Mouse (Mus musculus) C2C12 (cell line): ENCODE measurements around the gene Tgfb1. TPM values are rescaled to one million over a fixed set of nuclear protein-coding genes. Genes with fewer than 3 reads are reported as not detected.

Experiments
- H3K27me3 ChIP-seq: one replicate; pipeline ENCODE4 v1.6.1; 2011; ENCODE audit not compliant: control insufficient read depth, insufficient read depth, insufficient read length
- H3K36me3 ChIP-seq: one replicate; pipeline ENCODE4 v1.6.1; 2011; ENCODE audit not compliant: control insufficient read depth, insufficient read depth
- H3K4me3 ChIP-seq: one replicate; pipeline ENCODE4 v1.5.1; 2011; ENCODE audit warnings: mild to moderate bottlenecking, control low read depth; ENCODE audit not compliant: poor library complexity, insufficient read depth, severe bottlenecking
- H3K79me2 ChIP-seq: one replicate; pipeline ENCODE4 v1.6.1; 2011; ENCODE audit not compliant: control insufficient read depth, insufficient read depth
- H3K79me3 ChIP-seq: one replicate; pipeline ENCODE4 v1.6.1; 2011; ENCODE audit warnings: low read depth, control low read depth
- H3ac ChIP-seq: one replicate; pipeline ENCODE3; 2011; ENCODE audit warnings: low read depth; ENCODE audit not compliant: control insufficient read depth, insufficient read length
- CEBPB ChIP-seq: IDR thresholded peaks from one replicate; pipeline ENCODE4 v1.6.1; 2011; ENCODE audit warnings: low read depth, mild to moderate bottlenecking, control low read depth, moderate library complexity
- CTCF ChIP-seq: IDR thresholded peaks from one replicate; pipeline ENCODE4 v1.5.1; 2011; ENCODE audit not compliant: control insufficient read depth, insufficient read depth, insufficient read length
- FOSL1 ChIP-seq: IDR thresholded peaks from one replicate; pipeline ENCODE4 v1.8.0; 2011; ENCODE audit warnings: mild to moderate bottlenecking, low read length; ENCODE audit not compliant: poor library complexity, insufficient read depth, severe bottlenecking
- MAX ChIP-seq: IDR thresholded peaks from one replicate; pipeline ENCODE4 v1.6.1; 2011; ENCODE audit warnings: mild to moderate bottlenecking, control low read depth
- MYOD1 ChIP-seq: IDR thresholded peaks from one replicate; pipeline ENCODE4 v1.6.1; 2011; ENCODE audit warnings: low read depth; ENCODE audit not compliant: control insufficient read depth, insufficient read length
- MYOG ChIP-seq: IDR thresholded peaks from one replicate; pipeline ENCODE4 v1.6.1; 2011; ENCODE audit not compliant: control insufficient read depth, insufficient read length; ENCODE audit errors: extremely low read depth
- USF1 ChIP-seq: IDR thresholded peaks from one replicate; pipeline ENCODE4 v1.6.1; 2011; ENCODE audit warnings: low read depth, mild to moderate bottlenecking, control low read depth, moderate library complexity
- polyA plus RNA-seq: library from polyadenylated mRNA; unstranded; fragments of >200 nt; fragmentation: generic; extraction: Trizol; gene quantifications from one replicate; pipeline ENCODE4 v1.2.1, GENCODE M21; 2012; ENCODE audit warnings: missing spikeins

Tgfb1 gene
- polyA plus RNA-seq, 1 experiment, result 108 TPM

GRCm38 (mm10) chr7:25679971-25680370 lies 6.8 kb upstream of the Tgfb1 start:
- Histone ChIP-seq H3K4me3 (peak overlapping the region; percentile 36), H3K27me3 (no peaks in the 10 kb centered on the region), H3K36me3 (no peaks in the 10 kb centered on the region), H3K79me2 (no peaks in the 10 kb centered on the region), H3ac (no peak overlapping the region), H3K79me3 (no peaks in the 10 kb centered on the region)
- no peak for TF ChIP-seq MAX
- no peak for TF ChIP-seq FOSL1
- TF ChIP-seq MYOD1, result no peak
- no peak for TF ChIP-seq MYOG
- TF ChIP-seq CTCF, result no peak
- TF ChIP-seq USF1, result no peak
- no peak for TF ChIP-seq CEBPB

- Histone ChIP-seq H3K4me3 (peak within 1 kb of the TSS; percentile 36), H3ac (peak within 1 kb of the TSS; percentile 71), H3K79me2 (no peaks in the 10 kb centered on the region), H3K36me3 (no peaks in the 10 kb centered on the region), H3K79me3 (no peaks in the 10 kb centered on the region), H3K27me3 (no peaks in the 10 kb centered on the region)
- TF ChIP-seq MYOG, result no peak
- no peak for TF ChIP-seq MAX
- no peak for TF ChIP-seq CTCF
- no peak for TF ChIP-seq FOSL1
- TF ChIP-seq USF1, result no peak
- TF ChIP-seq MYOD1, result no peak
- no peak for TF ChIP-seq CEBPB
These were observed 6.1 kb upstream of the Tgfb1 start, which contains the start of gene B9d2 for GRCm38 (mm10) chr7:25680514-25681258. TSS of gene B9d2 (plus strand) at chr7:25680780.

- no peaks in the 10 kb centered on the region for H3K79me2 ChIP-seq
- no peak overlapping the region for H3K4me3 ChIP-seq
- H3K27me3 ChIP-seq, result no peaks in the 10 kb centered on the region
- H3K79me3 ChIP-seq, result no peaks in the 10 kb centered on the region
- no peak overlapping the region for H3ac ChIP-seq
- TF ChIP-seq USF1 (no peak), FOSL1 (no peak), MYOG (no peak), MAX (no peak), CTCF (no peak), MYOD1 (no peak), CEBPB (no peak)
- H3K36me3 ChIP-seq, result no peaks in the 10 kb centered on the region
These were observed 5.2 kb upstream of the Tgfb1 start for GRCm38 (mm10) chr7:25681341-25682231.

- no peak overlapping the region for H3K4me3 ChIP-seq
- H3ac ChIP-seq, result no peak overlapping the region
- TF ChIP-seq CTCF, result no peak
- TF ChIP-seq FOSL1, result no peak
- no peak for TF ChIP-seq MYOG
- TF ChIP-seq MAX, result no peak
- TF ChIP-seq CEBPB, result no peak
- TF ChIP-seq MYOD1, result no peak
- TF ChIP-seq USF1, result no peak
- H3K79me2 ChIP-seq, result peaks cover 12% of the 10 kb centered on the region
- H3K36me3 ChIP-seq, result no peaks in the 10 kb centered on the region
- peaks cover 2% of the 10 kb centered on the region for H3K79me3 ChIP-seq
- H3K27me3 ChIP-seq, result no peaks in the 10 kb centered on the region
These were observed 3.2 kb upstream of the Tgfb1 start for GRCm38 (mm10) chr7:25683474-25684180.

GRCm38 (mm10) chr7:25684659-25685058 lies 2.1 kb upstream of the Tgfb1 start:
- H3K4me3 ChIP-seq, result no peak overlapping the region
- H3K27me3 ChIP-seq, result no peaks in the 10 kb centered on the region
- H3K79me3 ChIP-seq, result peaks cover 3% of the 10 kb centered on the region
- peaks cover 20% of the 10 kb centered on the region for H3K79me2 ChIP-seq
- H3ac ChIP-seq, result no peak overlapping the region
- TF ChIP-seq MAX, result no peak
- TF ChIP-seq USF1, result no peak
- TF ChIP-seq MYOG, result no peak
- no peak for TF ChIP-seq CEBPB
- TF ChIP-seq MYOD1, result no peak
- no peaks in the 10 kb centered on the region for H3K36me3 ChIP-seq
